ENCODE assay signal across 14 mouse cellular contexts in the genomic region with DNA sequence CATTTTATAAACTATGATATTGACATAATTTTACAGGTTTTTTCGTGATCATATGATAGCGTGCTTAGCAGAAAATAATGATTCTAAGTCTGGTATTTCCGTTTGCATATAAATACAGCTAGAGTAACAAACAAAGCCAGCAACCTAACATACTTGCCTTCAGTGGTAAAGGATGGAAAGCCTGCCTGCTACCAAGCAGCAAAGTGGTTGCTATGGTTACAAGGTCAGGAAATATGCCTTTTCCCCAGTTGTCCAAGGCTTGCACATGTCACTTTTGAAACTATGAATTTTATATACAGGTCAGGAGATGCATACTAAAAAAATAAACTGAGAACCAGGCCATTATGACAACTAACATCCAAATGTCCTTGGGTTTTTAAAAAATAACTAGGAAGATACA.
DNase-seq lines count a peak whose midpoint lies in the region; ATAC-seq lines count a peak whose summit lies in the region.
"Had no signal": no experiment of that assay in that cellular context is flagged by ENCODE, and none has a peak within 500 bp of the region (broad histone marks: within the 10 kb centered on the region; RNA-seq: fewer than 3 reads in every experiment).

No protein-coding gene starts in this region.

- peaks cover 36% of the 10 kb centered on the region for H3K4me1 ChIP-seq in hindbrain, embryonic 10.5 days (replicated peaks)
- H3K4me1 ChIP-seq in midbrain, embryonic 14.5 days (ENCODE audit: control insufficient read depth, insufficient read depth, low read length) = peaks cover 11% of the 10 kb centered on the region; the same call in 1 of the 2 replicates

- H3K27ac ChIP-seq in hindbrain, embryonic 10.5 days = peak overlapping the region; percentile 56; the same call in 1 of the 2 replicates
- H3K27ac ChIP-seq in midbrain, embryonic 14.5 days (replicated peaks; ENCODE audit: low read depth, low read length) = peak overlapping the region; percentile 53
- H3K27ac ChIP-seq: stomach, postnatal 0 days had no signal

- no peaks in the 10 kb centered on the region for H3K27me3 ChIP-seq in hindbrain, embryonic 10.5 days (ENCODE audit: insufficient read depth, poor library complexity, severe bottlenecking)
- H3K27me3 ChIP-seq in midbrain, embryonic 14.5 days (ENCODE audit: control insufficient read depth, insufficient read depth, low read length) = no peaks in the 10 kb centered on the region

- peak overlapping the region; percentile 3 for H3K4me2 ChIP-seq in midbrain, embryonic 14.5 days (ENCODE audit: low read length)

- WGBS in hindbrain, embryonic 10.5 days = 33% methylated on average over 3 of the region's 3 CpGs
- 2% methylated on average over 3 of the region's 3 CpGs for WGBS in midbrain, embryonic 14.5 days

- no peaks in the 10 kb centered on the region for H3K9me3 ChIP-seq in hindbrain, embryonic 10.5 days
- no peaks in the 10 kb centered on the region for H3K9me3 ChIP-seq in midbrain, embryonic 14.5 days (ENCODE audit: control insufficient read depth, low read length)

- peak; percentile 7 for DNase-seq in MN1 (ENCODE audit: low spot score)
- DNase-seq in embryo, embryonic 10.5 days (ENCODE audit: low spot score) = peak; percentile 66
- peak; percentile 11 for DNase-seq in hindbrain, embryonic 10.5 days (ENCODE audit: low spot score)
- DNase-seq in midbrain, embryonic 14.5 days = peak; percentile 88
- DNase-seq in layer of hippocampus, adult 18-20 months (ENCODE audit: low spot score in 2 of 2) = no peak
- no peak for DNase-seq in adrenal gland, postnatal 25 days
- DNase-seq: heart, postnatal 10 days; kidney, adult 11 months; liver; lung, postnatal 10 days; spleen, adult 18-20 months had no signal

- no peaks in the 10 kb centered on the region for H3K36me3 ChIP-seq in hindbrain, embryonic 10.5 days
- H3K36me3 ChIP-seq in midbrain, embryonic 14.5 days (ENCODE audit: control insufficient read depth, insufficient read depth, low read length) = no peaks in the 10 kb centered on the region

- no peak overlapping the region for H3K4me3 ChIP-seq in hindbrain, embryonic 10.5 days
- no peak overlapping the region for H3K4me3 ChIP-seq in midbrain, embryonic 14.5 days (replicated peaks; ENCODE audit: low read depth, low read length)

- ATAC-seq in midbrain, embryonic 14.5 days (ENCODE audit: low FRiP score, low TSS enrichment) = peak; percentile 91
- ATAC-seq in activated CD4-positive, CD25-positive, alpha-beta regulatory T cell, adult 4 months = no peak
- ATAC-seq in cerebellum, adult (ENCODE audit: insufficient number of reproducible peaks, low FRiP score, low TSS enrichment) = no peak

- H3K9ac ChIP-seq in midbrain, embryonic 14.5 days (replicated peaks; ENCODE audit: low read length) = no peak overlapping the region

Comparison
In these comparisons a context has a peak if more than half of its experiments do, and no peak if none do; other contexts are left out.
1. DNase-seq: peak in MN1 (single experiment), embryo, embryonic 10.5 days (single experiment), hindbrain, embryonic 10.5 days (single experiment) and midbrain, embryonic 14.5 days (single experiment); none in layer of hippocampus, adult 18-20 months (0 of 2) and adrenal gland, postnatal 25 days (single experiment).